Mouse (Mus musculus) layer of hippocampus, postnatal 36 days (tissue): ENCODE measurements around the gene Fam20b. TPM values are rescaled to one million over a fixed set of nuclear protein-coding genes. Genes with fewer than 3 reads are reported as not detected.

Experiments used
- DNase-seq, 2 experiments: peaks; one replicate each; pipeline ENCODE4 v3.0.0; 2022
- total RNA-seq, 2 experiments: library from RNA; stranded (reverse); gene quantifications; 2 replicates each; pipeline ENCODE4 v1.2.3; 2021

The Fam20b gene
- 10 to 100 TPM; 76.5 to 78.5 TPM for total RNA-seq

DNA sequence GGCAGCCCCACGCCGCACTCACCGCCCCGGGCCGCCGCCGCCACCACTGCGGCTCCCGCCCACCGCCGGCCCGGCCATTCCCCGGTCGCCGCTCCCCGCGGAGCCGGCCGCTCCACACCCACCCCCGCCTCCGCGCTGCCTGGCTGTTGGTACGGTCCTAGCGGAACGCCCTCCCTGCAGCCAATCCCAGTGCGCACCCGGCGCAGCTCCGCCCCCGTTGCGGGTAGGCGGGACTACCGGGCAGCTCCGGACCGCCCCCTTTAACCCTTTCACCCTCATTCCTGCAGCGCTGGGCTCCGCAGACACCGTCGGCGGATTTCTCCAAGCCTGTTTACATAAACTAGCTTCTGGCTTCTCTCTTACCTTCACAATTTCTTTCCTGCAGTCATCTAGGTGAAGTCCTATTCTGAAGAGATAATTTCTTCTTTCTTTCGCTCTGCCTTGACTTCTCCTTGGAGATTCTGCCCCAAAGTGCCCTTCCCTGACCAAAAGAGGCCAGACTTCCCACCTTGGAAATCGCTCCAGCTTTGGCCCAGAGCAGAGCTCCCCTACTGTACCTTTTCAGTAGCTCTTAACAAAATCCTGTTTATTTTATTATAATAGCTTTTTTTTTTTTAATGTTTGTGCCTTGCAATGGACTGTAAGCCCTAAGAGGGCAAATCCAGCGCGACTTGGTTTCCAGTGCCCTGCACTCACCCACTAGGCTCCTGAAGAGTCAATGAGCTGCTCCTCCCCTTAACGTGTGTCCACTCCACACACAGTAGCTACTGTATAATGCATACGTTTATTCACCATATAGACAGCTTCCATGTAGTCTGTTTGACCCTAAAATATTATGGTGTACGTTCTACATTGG lies at the start of gene Fam20b:
TSS of gene Fam20b (minus strand) at position 137 of the 856 bp plus-strand sequence.
- DNase-seq = peak; percentile 96 to 97

DNA sequence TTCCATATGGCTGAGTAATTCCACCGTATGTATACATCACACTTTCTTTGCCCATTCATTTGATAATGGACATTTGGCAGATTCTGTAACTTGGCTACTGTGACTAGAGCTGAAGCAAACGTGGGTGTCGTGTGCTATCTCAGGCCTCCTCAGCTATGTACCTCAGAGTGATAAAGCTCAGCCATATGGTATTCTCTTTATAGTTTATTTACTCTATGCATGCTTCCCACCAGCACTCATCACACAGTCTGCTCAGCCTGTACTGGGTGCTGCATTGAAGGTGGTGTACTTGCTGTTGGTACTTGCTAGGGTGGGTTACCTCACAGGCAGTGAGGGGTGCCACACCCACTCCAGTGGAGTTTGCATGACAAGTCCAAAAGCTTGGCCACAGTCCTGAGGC lies 46.4 kb upstream of the Fam20b start:
- DNase-seq = no peak

DNA sequence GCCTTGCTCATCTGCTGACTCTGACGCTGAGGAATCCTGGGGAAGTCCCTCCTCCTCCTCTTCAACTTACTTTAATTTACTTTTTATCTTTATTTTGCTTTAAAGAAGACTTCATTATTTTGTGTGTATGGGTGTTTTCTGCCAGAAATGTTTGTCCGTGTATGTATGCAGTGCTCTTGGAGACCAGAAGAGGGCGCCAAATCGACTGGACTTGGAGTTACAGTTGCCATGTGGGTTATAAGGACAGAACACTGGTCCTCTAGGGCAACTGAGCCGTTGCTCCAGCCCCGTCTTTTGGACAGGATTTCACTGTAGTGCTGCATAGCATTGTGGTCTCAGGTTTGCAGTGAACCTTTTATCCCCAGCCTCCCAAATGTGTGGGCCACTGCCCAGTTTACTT lies 45.7 kb upstream of the Fam20b start:
- DNase-seq = no peak

DNA sequence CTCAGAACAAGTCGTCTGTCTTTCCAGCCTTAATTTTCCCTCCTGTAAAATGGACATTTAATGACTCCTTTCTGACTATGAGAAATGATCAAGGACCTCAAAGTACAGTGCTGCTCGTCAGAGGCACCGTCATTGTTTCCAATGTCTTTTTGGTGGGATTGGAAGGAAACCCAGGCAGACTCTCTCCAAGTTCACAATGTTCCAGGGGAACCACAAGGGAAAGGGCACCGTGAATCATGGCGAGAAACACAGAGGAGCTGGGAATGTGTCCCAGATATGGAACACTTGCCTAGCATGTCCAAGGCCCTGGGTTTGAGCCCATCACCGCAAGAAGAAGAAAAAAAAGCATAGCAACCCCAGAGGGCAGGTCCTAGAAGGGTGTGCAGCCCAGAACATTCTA lies 44.4 kb upstream of the Fam20b start:
- no peak for DNase-seq

DNA sequence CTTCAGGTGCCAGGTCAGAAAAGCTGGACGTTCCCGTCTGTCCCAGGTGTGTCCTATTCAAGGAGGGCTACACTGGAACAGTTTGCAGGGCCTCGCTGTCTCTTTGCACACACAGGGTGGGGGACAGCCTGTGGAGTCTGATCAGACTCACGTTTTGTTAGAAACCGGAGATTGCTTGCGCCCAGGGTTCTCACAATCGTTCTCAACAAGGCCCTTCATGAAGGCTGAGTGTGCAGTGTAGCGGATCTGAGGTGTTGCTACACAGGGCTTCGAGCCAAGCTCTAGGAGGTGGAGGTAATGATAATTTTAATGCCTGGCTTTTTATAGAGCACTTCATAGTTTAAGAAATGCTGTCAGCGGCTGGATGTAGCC lies 42.5 kb upstream of the Fam20b start:
- no peak for DNase-seq

DNA sequence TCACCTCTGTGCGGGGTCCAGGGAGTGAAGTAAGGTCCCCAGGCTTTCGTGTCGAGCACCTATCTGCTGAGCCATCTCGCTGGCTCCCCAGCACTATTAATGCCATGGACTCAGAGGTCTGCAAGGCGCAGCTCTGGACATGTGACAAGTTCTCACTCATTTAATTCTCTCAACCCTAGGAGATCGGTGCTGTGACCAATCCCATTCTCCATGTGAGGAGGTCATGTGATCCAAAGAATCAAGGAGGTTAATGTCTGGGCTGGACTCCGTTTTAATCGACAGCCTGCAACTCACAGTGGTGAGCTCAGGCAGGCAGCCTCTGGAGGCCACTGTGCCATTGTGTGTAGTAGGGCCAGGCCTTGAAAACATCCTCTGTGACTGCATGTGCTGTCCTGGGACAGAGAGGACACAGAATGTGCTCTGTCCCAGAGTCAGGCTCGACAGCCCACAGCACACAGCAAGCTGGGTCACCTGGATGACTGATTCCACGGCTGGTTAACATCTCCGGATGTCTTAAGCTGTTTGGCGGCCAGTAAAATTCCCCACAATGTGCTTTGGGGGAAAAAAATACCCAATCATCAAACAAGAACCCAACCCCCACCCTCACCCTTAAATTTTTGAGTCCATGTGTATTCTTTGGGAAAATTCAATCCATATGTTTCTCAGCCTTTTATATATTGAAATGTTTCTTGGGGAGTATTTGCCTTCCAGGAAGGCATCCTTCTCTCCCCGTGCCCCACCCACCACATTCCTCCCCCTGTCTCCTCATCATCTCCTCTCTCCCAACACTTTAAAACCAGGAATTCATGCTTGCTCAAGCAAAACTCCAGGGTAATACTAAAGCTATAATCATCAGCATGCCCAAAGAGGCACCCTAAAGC lies 41.9 kb upstream of the Fam20b start:
- DNase-seq = no peak

DNA sequence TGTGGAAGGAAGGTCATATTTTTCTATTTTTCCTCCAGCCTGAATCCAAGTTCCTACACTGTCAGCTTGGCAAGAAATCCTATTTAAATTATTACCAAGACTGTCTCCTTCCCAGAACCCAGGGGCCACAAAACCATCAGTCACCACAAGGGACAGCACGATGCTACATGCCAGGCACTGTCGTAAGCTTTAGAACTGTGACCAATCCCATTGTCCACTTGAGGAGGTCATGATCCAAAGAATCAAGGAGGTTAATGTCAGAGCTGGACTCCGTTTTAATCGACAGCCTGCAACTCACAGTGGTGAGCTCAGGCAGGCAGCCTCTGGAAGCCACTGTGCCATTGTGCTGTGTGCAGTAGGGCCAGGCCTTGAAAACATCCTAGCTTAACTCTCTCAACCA lies 39.4 kb upstream of the Fam20b start:
- no peak for DNase-seq

DNA sequence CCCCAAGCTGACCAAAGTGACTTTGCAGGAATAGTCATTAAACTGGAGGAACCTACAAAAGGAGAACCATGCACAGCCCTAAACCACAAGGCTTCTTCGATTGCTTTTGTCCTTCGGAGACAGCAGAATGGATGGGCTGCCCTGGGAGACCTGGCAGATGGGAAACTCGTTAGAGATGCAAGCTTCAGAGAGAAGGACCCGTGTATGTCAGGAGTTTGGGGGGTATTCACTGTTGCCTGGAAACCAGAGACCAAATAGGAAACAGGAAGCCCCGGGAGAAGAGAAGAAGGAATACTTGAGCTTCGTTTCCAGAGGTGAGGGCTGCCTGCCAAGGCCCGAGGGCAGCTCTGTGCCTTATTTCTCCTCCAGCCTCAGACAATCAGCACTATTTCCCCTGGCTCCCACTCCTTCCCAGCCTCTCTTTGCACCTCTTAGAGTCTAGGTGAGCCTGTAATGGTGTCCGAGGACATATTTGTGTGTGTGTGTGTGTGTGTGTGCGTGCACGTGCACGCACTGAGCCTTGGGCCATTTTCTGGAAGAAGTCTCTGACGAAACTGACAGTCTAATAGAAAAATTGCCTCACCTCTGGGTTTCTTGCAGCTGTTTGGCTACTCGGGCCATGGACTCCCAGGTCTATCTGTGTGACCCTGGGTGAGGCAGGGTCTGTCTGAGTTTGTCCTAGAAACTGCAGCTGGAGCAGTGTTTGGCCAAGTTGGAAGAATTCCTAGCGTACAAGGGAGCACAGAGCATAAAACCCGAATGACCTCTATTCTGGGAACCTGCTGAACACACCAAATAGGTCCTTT lies 35.9 kb upstream of the Fam20b start:
- no peak for DNase-seq

DNA sequence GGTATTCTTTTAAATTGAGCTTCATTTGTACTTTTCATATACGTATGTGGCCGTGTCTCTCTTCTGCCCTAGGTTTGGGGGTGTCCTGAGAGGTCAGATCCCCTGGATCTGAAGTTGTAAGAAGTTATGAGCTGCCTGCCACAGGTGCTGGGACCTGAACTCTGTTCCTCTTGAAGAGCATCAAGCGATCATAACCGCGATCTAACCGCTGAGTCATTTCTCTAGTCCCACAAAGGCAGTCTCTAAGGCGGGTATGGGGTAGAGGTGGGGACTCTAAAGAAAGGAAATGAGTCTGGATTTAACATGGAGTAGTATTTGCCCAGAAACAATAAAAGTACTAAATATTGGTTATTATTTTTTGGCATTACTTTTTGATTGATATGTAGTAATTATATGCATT lies 34.1 kb upstream of the Fam20b start:
- DNase-seq = no peak

DNA sequence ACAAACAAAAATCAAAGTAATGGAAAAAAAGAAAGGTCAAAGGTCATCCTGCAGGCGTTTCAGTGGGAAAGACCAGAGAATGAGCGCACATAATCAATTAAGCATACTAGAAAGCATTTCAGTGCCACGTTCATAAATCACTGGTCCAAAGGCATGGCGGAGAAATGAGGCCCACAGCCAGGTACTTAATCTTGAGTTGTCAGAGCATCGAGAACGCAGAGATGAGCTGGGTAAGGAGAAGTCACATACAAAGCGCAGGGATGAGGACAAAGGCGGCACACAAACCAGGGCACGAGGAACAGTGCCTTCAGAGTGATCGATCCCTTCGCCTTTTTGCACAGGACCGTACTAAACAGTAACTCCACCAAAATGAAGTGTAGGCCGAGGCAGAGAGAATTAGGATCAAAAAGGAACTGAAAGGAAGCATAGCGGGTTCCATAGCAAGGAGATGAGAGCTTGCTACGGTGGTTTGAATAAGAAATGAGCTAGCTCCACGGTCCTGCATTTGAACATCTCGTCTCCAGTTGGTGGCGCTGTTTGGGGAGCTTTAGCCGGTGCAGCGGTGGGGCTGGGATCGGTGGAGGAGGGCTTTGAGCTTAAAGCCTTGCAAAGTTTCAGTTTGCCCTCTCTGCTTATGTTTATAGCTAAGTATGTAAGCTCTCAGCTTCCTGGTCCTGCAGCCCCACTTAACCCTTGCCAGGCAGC lies 33.3 kb upstream of the Fam20b start:
- peak; percentile 56 to 60 for DNase-seq

DNA sequence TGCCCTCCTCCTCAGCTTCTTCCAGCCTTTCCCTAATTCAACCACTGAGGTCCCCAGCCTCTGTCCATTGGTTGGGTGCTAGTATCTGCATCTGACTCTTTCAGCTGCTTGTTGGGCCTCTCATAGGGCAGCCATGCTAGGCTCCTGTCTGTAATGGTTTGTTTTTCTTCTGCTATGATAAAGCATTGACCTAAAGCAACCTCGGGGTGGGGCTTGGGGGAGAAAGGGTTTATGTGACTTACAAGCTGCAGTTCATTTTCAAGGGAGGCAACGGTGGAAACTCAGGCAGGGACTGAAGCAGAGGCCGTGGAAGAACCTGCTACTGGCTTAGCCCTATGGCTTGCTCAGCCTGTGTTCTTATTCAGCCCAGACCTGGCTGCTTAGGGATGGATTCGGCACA lies 31.4 kb upstream of the Fam20b start:
- no peak for DNase-seq

DNA sequence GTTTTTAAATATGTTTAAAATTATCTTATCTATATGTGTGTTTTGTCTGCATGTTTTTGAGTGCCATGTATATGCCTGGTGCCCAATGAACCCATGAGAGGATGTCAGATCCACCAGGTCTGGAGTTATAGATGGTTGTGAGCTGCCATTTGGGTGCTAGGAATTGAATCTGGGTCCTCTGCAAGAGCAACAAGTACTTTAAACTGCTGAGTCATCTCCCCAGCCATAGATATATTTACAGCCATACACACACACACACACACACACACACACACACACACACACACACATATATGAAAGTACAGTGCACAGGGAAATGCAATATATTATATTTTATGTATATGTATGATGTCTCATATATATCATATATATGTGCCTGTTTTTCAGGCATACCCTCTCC lies 30.2 kb upstream of the Fam20b start:
- DNase-seq = no peak

DNA sequence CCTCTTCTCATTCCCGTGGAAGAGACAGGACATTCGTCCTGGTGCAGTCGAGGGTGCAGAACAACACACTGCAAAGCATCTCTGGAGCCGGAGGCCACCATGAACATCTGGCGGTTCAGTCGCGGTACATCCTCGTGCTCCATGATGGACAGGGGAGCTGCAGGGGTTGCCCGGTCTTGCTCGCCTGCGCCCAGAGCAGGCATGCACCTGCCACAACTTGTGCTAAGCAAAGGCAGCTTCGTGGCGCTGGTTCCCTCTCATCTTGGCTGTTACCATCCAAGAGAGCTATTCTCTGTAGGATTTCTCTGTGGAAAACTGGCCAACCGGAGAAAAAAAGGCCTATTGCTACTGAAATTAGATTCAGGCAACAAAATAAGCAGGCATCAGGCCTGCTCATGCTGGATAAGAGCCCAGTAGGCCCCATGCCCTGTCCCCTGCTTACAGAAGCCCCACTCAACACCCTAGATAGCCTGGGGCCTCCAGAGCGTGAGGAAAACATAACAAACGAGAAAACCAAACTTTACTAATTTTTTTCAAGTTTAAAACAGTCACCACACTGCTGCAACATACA lies 29.6 kb upstream of the Fam20b start:
- DNase-seq = peak in 1 of 2 experiments; percentile 9

DNA sequence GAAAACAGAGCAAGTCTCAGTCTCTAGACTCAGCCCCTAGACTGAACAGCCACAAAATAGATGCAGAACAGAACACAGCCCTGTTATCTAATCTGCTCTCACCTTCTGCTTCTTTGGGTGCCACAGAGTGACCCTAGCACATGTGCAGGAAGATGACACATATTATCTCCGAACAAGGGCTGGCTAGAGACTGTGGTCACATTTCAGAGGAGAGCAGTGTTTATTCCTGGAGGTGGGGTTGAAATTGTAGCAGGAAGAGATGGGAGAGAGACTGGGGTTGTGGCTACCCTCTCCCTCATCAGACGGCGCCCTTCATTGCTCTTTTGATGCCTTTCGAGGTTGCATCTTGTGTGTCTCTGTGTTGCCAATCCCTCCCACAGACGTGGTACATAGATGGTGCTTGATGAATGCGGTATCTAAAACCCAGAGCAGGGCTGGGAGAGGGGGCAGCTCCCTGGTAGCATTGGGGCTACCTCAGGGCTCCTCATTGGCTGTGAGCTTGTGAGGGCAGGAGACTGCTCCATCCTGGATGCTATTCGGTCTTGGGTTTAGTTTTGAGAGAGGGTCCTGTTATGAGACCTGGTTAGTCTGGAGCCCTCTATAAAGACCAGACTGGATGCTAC lies 26.4 kb upstream of the Fam20b start:
- DNase-seq = no peak

DNA sequence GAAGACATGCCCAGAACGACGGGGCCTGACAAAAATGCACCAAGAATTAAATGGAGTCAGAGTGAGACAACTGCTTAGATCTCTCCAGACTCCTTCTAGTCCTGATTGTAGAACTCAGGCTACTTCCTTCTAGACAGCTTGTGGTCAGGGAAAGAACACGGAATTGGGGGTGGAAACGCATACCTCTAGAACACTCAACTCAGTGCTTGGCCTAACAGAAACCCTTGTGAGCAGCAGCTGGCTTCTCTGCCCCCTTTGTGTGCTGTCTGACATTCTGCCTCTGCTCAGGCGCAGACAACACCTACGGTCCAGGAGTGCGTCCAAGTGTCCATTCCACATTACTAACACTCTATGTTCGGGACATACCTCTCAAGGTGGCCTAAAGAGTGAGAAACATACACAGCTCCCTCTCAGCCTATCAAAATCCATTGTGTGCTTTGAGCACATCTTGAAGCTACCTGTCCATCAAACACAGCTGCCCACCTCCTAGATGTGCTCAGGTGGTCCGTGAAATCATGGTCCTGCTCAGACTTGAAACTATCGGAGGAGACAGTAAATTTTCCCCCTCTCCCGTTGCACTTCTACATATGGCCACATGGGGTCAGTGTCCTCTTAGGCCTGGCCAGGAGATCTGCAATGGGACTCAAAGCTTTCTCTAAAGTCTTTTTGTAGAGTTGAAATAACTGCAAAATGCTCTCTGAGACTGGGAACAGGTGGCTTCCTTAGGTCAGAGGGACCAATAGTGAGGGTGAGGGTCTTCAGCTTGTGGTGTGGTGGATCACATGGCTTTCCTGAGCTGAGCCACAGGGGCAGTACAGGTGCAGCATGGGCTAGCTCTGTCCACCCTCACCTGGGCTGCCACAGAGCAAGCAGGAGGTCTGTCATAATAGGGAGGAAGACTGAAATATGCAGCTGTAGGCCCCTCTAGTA lies 22.9 kb upstream of the Fam20b start:
- peak; percentile 44 to 63 for DNase-seq

DNA sequence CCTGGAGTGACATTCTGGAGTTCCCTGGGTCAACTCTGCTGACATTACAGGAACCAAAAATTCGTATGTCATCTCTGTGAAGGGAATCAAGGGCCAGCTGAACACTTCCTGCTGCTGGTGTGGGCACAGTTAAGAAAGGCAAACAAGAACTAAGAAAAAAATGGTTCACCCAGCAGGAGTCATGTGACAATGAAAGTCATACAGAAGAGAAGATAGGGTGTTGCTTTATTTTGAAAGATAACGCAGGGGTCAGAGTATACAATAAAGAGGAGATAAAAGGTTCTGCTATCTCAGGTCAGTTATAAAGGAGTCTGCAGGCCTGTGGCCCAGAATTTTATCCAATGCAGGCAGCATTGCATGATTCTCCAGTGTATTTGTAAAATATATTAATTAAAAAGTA lies 16.9 kb upstream of the Fam20b start:
- no peak for DNase-seq

DNA sequence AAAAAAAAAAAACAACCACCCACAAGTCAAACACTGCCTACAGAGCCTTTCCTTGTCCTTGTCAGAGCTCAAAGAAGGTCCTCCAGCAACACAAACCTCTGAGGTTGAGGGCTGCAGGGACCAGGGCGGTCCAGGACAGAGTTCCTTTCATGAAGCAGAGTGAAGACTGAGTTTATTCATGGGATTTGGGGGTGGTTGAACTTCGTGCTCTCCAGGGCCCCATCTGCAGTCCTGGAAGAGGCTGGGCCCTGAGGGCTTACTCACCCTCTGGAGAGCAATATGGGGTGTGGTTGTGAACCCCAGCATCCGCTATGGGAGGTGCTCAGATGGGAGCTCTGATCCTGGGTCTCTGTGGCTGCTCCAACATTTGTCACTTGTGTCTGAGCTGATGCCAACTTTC lies 15.1 kb upstream of the Fam20b start:
- no peak for DNase-seq

DNA sequence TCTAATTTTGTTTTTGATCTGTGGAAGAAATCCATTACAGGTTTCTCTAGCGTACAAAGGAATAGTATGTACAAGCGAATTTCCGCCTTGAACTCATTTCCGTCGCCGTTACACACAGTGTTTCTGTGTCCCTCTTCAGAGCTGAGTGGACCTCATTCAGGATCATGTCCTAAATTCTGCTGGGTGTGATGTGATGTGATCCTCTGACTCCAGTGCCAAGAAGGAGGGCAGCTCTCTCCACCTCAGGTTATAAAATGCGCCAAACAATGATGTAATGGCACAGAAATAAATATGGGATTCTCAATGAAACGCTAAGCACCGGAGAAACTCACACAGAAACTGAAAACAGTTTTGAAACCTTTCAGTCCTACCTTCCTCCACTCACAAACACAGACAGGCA lies 14.7 kb upstream of the Fam20b start:
- DNase-seq = no peak

DNA sequence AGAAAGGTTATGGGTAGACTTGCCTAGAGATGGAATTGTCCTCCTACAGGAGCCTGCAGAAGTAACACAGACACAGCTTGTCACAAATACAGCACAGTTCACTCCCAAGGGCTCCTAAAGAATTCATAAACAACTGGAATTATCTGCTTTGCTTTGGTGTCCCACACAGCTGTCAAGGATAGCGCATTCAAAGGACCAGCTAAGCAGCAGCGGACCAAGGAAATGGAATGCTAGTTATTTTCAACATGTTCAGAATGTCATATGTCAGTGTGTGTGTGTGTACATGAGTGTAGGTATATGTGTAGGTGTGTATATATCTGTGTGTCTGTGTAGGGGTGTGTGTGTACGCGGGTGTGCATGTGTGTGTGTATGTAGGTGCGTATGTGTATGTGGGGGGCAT lies 14.1 kb upstream of the Fam20b start:
- no peak for DNase-seq

DNA sequence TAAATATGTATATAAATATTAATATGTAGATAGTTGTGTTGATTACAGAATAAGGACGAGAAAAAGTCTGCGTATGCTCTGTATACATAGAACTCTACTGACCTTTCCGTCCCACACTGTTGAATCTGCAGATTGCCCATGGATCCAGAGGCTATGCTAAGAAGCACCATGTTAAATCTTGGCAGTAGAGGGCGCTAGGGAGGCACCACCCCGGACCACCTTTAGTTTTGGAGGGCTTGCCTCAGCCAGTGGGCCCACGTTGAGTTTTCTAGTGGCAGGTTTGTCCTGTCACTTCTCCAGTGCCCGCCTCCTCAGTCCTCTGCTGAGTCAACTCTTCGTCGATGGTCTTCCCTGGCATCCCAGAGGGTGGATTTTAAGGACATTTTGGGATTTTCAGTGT lies 11.9 kb upstream of the Fam20b start:
- DNase-seq = no peak
